Mouse (Mus musculus) lung, adult 2 months (tissue): ENCODE measurements around the gene 1700017B05Rik.

Experiments used
- CTCF ChIP-seq: fragments of 200-500 bp; IDR thresholded peaks from 2 replicates; pipeline ENCODE4 v1.5.1; 2011; ENCODE audit warnings: mild to moderate bottlenecking, low read length, control low read depth; ENCODE audit not compliant: insufficient read depth
- POLR2A ChIP-seq: fragments of 200-500 bp; IDR thresholded peaks from 2 replicates; pipeline ENCODE4 v1.6.1; 2011; ENCODE audit warnings: low read depth, mild to moderate bottlenecking, control low read depth, low read length, borderline replicate concordance; ENCODE audit errors: extremely low read depth

DNA sequence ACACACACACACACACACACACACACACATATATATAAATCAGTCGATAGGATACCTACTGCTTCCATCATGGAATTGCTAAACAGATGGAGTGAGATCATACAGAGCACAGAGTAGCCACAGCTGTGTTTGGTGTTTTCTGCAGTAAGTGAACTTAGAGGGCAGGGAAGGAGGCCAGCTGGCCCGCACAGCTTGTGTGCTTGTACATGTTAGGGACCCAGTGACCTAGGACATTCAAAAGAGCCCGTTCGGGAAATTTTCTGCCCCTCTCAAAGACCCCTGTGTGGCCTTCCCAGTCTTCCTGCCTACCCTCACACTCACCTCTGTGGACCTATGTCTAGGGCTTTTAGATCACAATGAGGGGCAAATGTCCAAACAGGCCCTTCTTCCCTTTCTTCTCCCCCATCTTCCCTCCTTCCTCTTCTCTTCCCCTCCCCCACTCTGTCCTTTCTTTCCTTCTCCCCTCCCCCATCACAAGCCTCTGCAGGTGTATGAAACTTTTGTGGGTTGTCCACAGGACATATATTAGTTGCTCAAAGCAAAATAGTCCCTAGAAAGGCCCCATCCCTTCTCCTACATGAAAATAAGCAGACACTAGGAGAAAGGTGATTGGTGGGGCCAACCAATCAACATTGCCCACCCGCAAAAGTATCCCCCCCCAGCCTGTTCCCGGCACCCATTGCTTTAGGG is 11.5 kb upstream of the 1700017B05Rik start:
- TF ChIP-seq CTCF (no peak), POLR2A (no peak)
